Mouse (Mus musculus): ENCODE results near the gene Gm20388.

- TF ChIP-seq GATA1 (IDR thresholded peaks at IDR 0.05; ENCODE audit: low read length) (no peak), TAL1 (IDR thresholded peaks at IDR 0.05; ENCODE audit: low read length) (no peak)
These were observed 1206.0 kb downstream of the Gm20388 start for GRCm38 (mm10) chr8:121116591-121117185.

Measured in erythroblast, embryonic 14.5 days (primary cell).